Mouse (Mus musculus) limb, embryonic 12.5 days (tissue): ENCODE data around the gene Emc10. TPM values are rescaled to one million over a fixed set of nuclear protein-coding genes. Genes with fewer than 3 reads are reported as not detected.

ENCODE experiments used
- ATAC-seq: fragments of 200-750 bp; cut with Nextera tagmentation; 2 replicates; pipeline ENCODE4 v1.8.0; 2017; ENCODE audit warnings: low read depth, moderate TSS enrichment; ENCODE audit not compliant: insufficient number of reproducible peaks, insufficient read depth, low FRiP score, low TSS enrichment
- H3K27ac ChIP-seq: fragments of 300-500 bp; sonication (generic); 2 replicates; pipeline ENCODE4 v1.5.1; 2016; ENCODE audit warnings: mild to moderate bottlenecking, moderate library complexity
- H3K27me3 ChIP-seq: fragments of 300-500 bp; sonication (generic); 2 replicates; pipeline ENCODE4 v1.6.1; 2016; ENCODE audit warnings: mild to moderate bottlenecking, moderate library complexity
- H3K36me3 ChIP-seq: fragments of 300-500 bp; sonication (generic); 2 replicates; pipeline ENCODE4 v1.6.1; 2016; ENCODE audit warnings: mild to moderate bottlenecking, moderate library complexity
- H3K4me1 ChIP-seq: fragments of 300-500 bp; sonication (generic); replicated peaks from 2 replicates; pipeline ENCODE4 v1.6.1; 2016
- H3K4me2 ChIP-seq: fragments of 300-500 bp; sonication (generic); 2 replicates; pipeline ENCODE4 v1.6.1; 2016; ENCODE audit warnings: mild to moderate bottlenecking, moderate library complexity
- H3K4me3 ChIP-seq: fragments of 300-500 bp; sonication (generic); replicated peaks from 2 replicates; pipeline ENCODE4 v1.5.1; 2016; ENCODE audit warnings: mild to moderate bottlenecking
- H3K9ac ChIP-seq: fragments of 300-500 bp; sonication (generic); replicated peaks from 2 replicates; pipeline ENCODE4 v1.6.1; 2016; ENCODE audit warnings: mild to moderate bottlenecking, moderate library complexity
- H3K9me3 ChIP-seq: fragments of 300-500 bp; sonication (generic); 2 replicates; pipeline ENCODE4 v1.6.1; 2016; ENCODE audit warnings: mild to moderate bottlenecking, moderate library complexity
- WGBS: fragments of 180-500 bp; shearing (Covaris S2); methylation state at CpG from one replicate; pipeline ENCODE4 v1.1.7; 2016; 5-methylcytosine and 5-hydroxymethylcytosine counted together
- polyA plus RNA-seq: library from polyadenylated mRNA; unstranded; fragments of >200 nt; fragmentation: Nextera tagmentation; extraction: Ambion mirVana; gene quantifications from 2 replicates; pipeline ENCODE4 v1.2.1, GENCODE M21; 2016

The Emc10 gene
- polyA plus RNA-seq, 1 experiment from 2014 or later, result 93.6 TPM

DNA sequence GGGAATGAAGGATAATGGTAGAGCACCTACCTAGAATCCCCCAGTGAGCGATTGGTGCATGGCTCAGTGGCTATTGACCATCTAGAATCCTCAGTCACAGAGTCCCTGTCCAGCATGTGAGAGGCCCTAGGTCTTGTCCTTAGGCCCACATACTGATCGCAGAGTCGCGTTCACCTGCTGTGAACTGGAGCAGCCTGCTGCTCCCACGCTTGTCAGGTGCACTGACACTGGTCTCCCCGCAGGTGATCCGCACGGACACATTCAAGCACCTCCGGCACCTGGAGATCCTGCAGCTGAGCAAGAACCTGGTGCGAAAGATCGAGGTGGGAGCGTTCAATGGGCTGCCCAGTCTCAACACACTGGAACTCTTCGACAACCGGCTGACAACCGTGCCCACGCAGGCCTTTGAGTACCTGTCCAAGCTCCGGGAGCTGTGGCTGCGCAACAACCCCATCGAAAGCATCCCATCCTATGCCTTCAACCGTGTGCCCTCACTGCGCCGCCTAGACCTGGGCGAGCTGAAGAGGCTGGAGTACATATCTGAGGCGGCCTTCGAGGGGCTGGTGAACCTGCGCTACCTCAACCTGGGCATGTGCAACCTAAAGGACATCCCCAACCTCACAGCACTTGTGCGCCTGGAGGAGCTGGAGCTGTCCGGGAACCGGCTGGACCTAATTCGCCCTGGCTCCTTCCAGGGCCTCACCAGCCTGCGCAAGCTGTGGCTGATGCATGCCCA, 35.4 kb downstream of the Emc10 start:
- WGBS, result 70% methylated on average over 31 of the region's 31 CpGs
- Histone ChIP-seq H3K4me3 (no peak overlapping the region), H3K27ac (no peak overlapping the region), H3K27me3 (peaks cover 75% of the 10 kb centered on the region), H3K4me2 (no peak overlapping the region), H3K9me3 (no peaks in the 10 kb centered on the region), H3K36me3 (no peaks in the 10 kb centered on the region), H3K4me1 (peaks cover 17% of the 10 kb centered on the region), H3K9ac (no peak overlapping the region)
- ATAC-seq, result no peak

DNA sequence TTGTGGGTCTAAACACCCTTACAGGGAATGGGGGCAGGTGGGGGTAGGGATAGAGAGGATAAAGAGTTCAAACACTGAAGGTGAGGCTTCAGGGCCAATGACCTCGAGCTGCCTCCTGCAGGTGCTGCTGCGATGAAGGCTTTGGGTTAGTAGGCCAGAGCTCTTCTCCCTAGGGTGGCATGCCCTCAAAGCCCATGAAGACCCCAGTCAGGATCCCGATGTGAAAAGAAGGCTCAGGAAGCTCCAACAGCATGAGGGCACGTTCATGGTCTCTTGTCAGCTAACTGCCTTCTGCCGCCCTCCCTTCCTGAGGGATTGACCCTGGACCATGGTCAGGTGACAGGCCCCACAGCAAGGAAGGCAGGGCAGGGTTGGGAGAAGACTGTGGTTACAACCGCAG, 36.3 kb downstream of the Emc10 start:
- Histone ChIP-seq H3K27ac (no peak overlapping the region), H3K4me3 (no peak overlapping the region), H3K9me3 (no peaks in the 10 kb centered on the region), H3K36me3 (no peaks in the 10 kb centered on the region), H3K4me1 (peaks cover 17% of the 10 kb centered on the region), H3K9ac (no peak overlapping the region), H3K27me3 (peaks cover 68% of the 10 kb centered on the region), H3K4me2 (no peak overlapping the region)
- WGBS, result 71% methylated on average over 6 of the region's 6 CpGs
- ATAC-seq, result no peak

GRCm38 (mm10) chr7:44456302-44456701, 40.0 kb downstream of the Emc10 start:
- 91% methylated on average over 1 of the region's 1 CpGs for WGBS
- no peaks in the 10 kb centered on the region for H3K9me3 ChIP-seq
- H3K4me2 ChIP-seq, result no peak overlapping the region
- ATAC-seq, result no peak
- H3K27ac ChIP-seq, result no peak overlapping the region
- no peaks in the 10 kb centered on the region for H3K36me3 ChIP-seq
- H3K4me3 ChIP-seq, result no peak overlapping the region
- no peaks in the 10 kb centered on the region for H3K4me1 ChIP-seq
- no peak overlapping the region for H3K9ac ChIP-seq
- peaks cover 58% of the 10 kb centered on the region for H3K27me3 ChIP-seq

DNA sequence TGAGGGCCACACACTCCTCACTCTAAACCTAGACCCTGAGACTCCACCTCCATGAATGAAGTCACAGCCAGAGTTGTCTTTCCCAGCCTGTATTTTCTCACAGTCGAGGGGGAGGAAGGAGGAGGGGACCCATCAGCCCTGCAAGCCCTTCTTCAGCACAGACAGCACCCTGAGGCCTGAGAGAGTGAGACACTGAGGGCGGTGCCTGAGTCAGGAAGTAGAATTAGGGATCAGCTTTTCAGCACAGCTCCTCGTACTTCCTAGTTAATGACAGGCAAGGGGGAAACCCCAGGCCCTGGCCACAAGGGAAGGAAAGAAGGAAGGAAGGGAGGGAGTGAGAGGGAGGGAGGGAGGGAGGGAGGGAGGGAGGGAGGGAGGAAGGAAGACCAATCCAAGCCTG, 43.1 kb downstream of the Emc10 start:
- Histone ChIP-seq H3K4me2 (no peak overlapping the region), H3K27me3 (peaks cover 49% of the 10 kb centered on the region), H3K36me3 (no peaks in the 10 kb centered on the region), H3K9ac (no peak overlapping the region), H3K4me3 (no peak overlapping the region), H3K27ac (no peak overlapping the region), H3K4me1 (no peaks in the 10 kb centered on the region), H3K9me3 (no peaks in the 10 kb centered on the region)
- no peak for ATAC-seq
- 3% methylated on average over 3 of the region's 3 CpGs for WGBS

DNA sequence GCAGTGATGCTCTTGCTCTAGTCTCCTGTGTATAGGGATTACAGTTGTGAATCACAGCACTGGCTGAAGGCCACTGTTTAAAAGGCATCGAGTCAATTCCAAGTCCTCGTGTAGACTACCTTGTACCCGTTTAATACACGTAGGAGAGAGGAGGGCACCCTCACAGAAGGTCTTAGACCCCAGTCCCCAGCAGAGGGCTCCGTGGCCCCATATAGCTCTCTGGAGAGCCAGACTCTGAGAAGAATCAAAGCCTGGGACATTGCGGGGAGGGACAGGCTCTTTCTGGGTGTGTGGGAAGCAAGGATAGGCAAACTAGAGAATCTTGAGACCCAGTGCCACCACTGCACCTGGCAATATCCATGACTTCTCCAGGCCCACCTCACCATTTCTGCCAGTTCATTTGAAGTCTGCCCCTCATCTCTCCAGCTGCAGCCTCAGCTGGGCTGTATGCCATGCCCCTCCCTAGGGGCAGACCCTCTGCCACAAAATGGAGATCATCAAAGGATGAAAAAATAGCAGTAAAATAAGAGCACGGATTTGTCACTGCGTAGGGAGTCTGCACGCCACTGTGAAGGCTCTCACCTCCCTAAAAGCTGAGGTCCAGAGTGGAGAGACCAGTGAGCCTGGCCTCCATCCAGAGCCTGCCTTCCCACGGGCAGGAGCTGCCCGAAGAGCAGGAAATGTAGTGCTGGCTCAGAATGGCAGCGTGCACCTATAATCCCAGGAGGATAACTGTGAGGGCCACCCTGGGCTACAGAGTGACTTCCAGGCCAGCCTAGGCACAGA, 50.1 kb downstream of the Emc10 start:
- H3K36me3 ChIP-seq, result no peaks in the 10 kb centered on the region
- no peaks in the 10 kb centered on the region for H3K9me3 ChIP-seq
- H3K27me3 ChIP-seq, result peaks cover 85% of the 10 kb centered on the region
- no peak overlapping the region for H3K4me3 ChIP-seq
- no peak overlapping the region for H3K9ac ChIP-seq
- 42% methylated on average over 12 of the region's 12 CpGs for WGBS
- H3K4me1 ChIP-seq, result peaks cover 29% of the 10 kb centered on the region
- ATAC-seq, result no peak
- H3K27ac ChIP-seq, result no peak overlapping the region
- H3K4me2 ChIP-seq, result no peak overlapping the region

DNA sequence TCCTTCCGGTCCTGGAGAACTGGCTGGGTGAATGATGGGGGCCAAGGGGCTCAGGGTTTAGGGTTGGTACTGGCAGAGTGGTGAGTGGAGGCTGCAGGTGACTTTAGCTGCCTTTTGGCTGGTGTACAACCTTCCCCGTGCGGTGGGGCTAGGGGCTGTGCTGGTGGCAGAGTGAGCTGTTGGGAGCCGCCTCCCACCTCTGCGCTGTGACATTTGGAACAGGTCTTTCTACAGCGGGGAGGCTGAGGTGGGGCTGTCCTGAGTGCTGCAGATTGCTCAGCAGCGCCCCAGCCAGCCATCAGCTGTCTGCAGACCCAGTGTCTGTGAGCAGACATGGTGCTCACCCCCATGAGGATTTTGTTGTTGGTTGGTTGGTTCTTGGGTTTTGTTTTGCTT, 50.8 kb downstream of the Emc10 start:
- Histone ChIP-seq H3K9ac (no peak overlapping the region), H3K9me3 (no peaks in the 10 kb centered on the region), H3K36me3 (no peaks in the 10 kb centered on the region), H3K4me1 (peaks cover 29% of the 10 kb centered on the region), H3K4me2 (no peak overlapping the region), H3K4me3 (no peak overlapping the region; the same call in 1 of the 2 replicates), H3K27ac (no peak overlapping the region), H3K27me3 (peaks cover 91% of the 10 kb centered on the region)
- WGBS, result 12% methylated on average over 7 of the region's 7 CpGs
- no peak for ATAC-seq

GRCm38 (mm10) chr7:44444886-44445527, 51.3 kb downstream of the Emc10 start:
- Histone ChIP-seq H3K9me3 (no peaks in the 10 kb centered on the region), H3K36me3 (no peaks in the 10 kb centered on the region), H3K4me3 (no peak overlapping the region; the same call in 1 of the 2 replicates), H3K4me2 (no peak overlapping the region), H3K27me3 (peaks cover 96% of the 10 kb centered on the region), H3K4me1 (peaks cover 29% of the 10 kb centered on the region), H3K9ac (peak overlapping the region; percentile 27; the same call in 1 of the 2 replicates), H3K27ac (no peak overlapping the region)
- WGBS, result 8% methylated on average over 29 of the region's 29 CpGs
- ATAC-seq, result no peak

- WGBS, result 8% methylated on average over 20 of the region's 20 CpGs
- no peak for ATAC-seq
Observed at GRCm38 (mm10) chr7:44443268-44444173, 52.8 kb downstream of the Emc10 start.

DNA sequence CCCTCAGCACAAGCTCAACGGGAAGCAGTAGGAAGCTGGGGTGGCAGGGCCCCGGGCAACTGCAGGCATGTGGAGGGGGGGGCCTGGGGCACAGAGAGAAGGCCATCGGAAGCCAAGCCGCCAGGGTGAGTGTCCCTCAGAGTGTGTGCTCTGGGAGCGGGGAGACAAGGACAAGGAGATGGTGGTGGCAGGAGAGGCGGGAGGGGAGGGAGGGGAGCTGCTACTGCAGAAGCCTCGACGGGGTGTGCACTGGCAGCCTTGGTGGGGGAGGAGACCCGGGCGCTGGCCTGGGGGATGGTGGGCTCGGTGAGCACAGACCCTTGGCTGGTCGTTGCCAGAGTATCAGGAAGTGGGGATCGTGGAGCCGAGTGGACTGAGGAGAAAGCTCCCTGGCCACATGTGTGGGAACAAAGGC, 53.9 kb downstream of the Emc10 start:
- Histone ChIP-seq H3K9ac (peak overlapping the region; percentile 50), H3K4me2 (peak overlapping the region; percentile 55), H3K27me3 (peaks cover 98% of the 10 kb centered on the region), H3K9me3 (no peaks in the 10 kb centered on the region), H3K4me1 (peaks cover 29% of the 10 kb centered on the region), H3K27ac (no peak overlapping the region), H3K4me3 (peak overlapping the region; percentile 34), H3K36me3 (no peaks in the 10 kb centered on the region)
- no peak; the same call in 1 of the 2 replicates for ATAC-seq
- under 1% methylated on average over 14 of the region's 14 CpGs for WGBS

More at GRCm38 (mm10) chr7:44443268-44444173, 52.8 kb downstream of the Emc10 start:
- peaks cover 29% of the 10 kb centered on the region for H3K4me1 ChIP-seq
- peaks cover 97% of the 10 kb centered on the region for H3K27me3 ChIP-seq
- H3K9ac ChIP-seq, result no peak overlapping the region
- no peak overlapping the region for H3K27ac ChIP-seq
- no peaks in the 10 kb centered on the region for H3K36me3 ChIP-seq
- H3K4me3 ChIP-seq, result peak overlapping the region; percentile 34
- peak overlapping the region; percentile 55 for H3K4me2 ChIP-seq
- H3K9me3 ChIP-seq, result no peaks in the 10 kb centered on the region

DNA sequence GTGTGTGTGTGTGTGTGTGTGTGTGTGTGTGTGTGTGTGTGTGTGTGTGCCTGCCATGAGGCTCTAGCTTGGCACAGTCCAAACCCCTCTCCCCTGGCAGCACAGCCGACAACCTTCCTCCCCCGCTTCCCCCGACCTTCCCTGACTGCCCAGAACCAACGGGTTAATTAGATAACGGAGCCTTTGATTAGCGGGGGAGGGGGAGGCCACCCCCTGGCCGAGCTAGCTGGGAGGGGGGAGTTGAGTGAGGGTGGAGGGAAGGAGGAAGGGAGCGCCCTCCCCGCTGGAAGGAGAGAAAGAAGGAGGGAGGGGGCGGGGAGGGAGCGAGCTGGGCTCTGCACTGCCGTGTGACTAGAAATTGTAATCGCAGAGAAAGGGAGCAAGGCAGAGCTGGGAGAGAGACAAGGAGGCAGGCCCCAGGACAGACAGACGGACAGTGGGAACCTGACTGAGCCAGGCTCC, 54.6 kb downstream of the Emc10 start:
- Histone ChIP-seq H3K36me3 (no peaks in the 10 kb centered on the region), H3K27ac (no peak overlapping the region), H3K4me3 (peak overlapping the region; percentile 34), H3K4me1 (peaks cover 29% of the 10 kb centered on the region), H3K27me3 (peaks cover 98% of the 10 kb centered on the region), H3K9me3 (no peaks in the 10 kb centered on the region), H3K4me2 (peak overlapping the region; percentile 55), H3K9ac (peak overlapping the region; percentile 50)
- 0% methylated on average over 14 of the region's 14 CpGs for WGBS
- ATAC-seq, result no peak
